Mouse (Mus musculus): Measurements from ENCODE around the gene Smg1. TPM values are rescaled to one million over a fixed set of nuclear protein-coding genes. Genes with fewer than 3 reads are reported as not detected.
A peak's percentile ranks its signal among the peaks of the same experiment; 100 is the strongest.

The Smg1 gene
- polyA plus RNA-seq (2015; fragmentation: Nextera tagmentation; extraction: Ambion mirVana): 6.7 and 7.9 TPM in 2 replicates

GRCm38 (mm10) chr7:118243453-118244385 is at the start of gene Smg1:
Smg1 (minus strand) TSS chr7:118243670.
- WGBS: 1% methylated on average over 67 of the region's 79 CpGs
- no peaks in the 10 kb centered on the region; the same call in 1 of the 2 replicates for H3K4me1 ChIP-seq (replicated peaks; ENCODE audit: control insufficient read depth, insufficient read depth, low read length)
- H3K9ac ChIP-seq (ENCODE audit: low read depth, low read length): peak within 1 kb of the TSS; percentile 89

GRCm38 (mm10) chr7:118283186-118283585 is 39.7 kb upstream of the Smg1 start:
- ATAC-seq: no peak
- no peak overlapping the region for H3K4me2 ChIP-seq (replicated peaks; ENCODE audit: low read depth)
- no peak for TF ChIP-seq CTCF (IDR thresholded peaks at IDR 0.05; ENCODE audit: low read depth)
- no peak overlapping the region for H3K27ac ChIP-seq (ENCODE audit: low read depth, low read length)
- no peak overlapping the region for H3K9ac ChIP-seq (ENCODE audit: low read depth, low read length)
- 0 out of 2 replicates have a peak, but pooled peaks cover 4% of the 10 kb centered on the region for H3K9me3 ChIP-seq (ENCODE audit: control insufficient read depth)
- no peaks in the 10 kb centered on the region for H3K4me1 ChIP-seq (replicated peaks; ENCODE audit: control insufficient read depth, insufficient read depth, low read length)
- no peak overlapping the region for H3K4me3 ChIP-seq (ENCODE audit: low read depth, low read length)
- H3K27me3 ChIP-seq (replicated peaks; ENCODE audit: control insufficient read depth, insufficient read depth, low read length): no peaks in the 10 kb centered on the region
- H3K36me3 ChIP-seq (ENCODE audit: control insufficient read depth, insufficient read depth): no peaks in the 10 kb centered on the region
- whole genome bisulfite sequencing: 75% methylated on average over 2 of the region's 2 CpGs

More at GRCm38 (mm10) chr7:118243453-118244385, at the start of gene Smg1:
- Histone ChIP-seq H3K4me2 (replicated peaks; ENCODE audit: low read depth) (peak within 1 kb of the TSS; percentile 73), H3K27ac (ENCODE audit: low read depth, low read length) (peak within 1 kb of the TSS; percentile 99), H3K36me3 (ENCODE audit: control insufficient read depth, insufficient read depth) (no peaks in the 10 kb centered on the region), H3K4me3 (ENCODE audit: low read depth, low read length) (peak within 1 kb of the TSS; percentile 86), H3K27me3 (replicated peaks; ENCODE audit: control insufficient read depth, insufficient read depth, low read length) (no peaks in the 10 kb centered on the region), H3K9me3 (ENCODE audit: control insufficient read depth) (no peaks in the 10 kb centered on the region)
- no peak for TF ChIP-seq CTCF (IDR thresholded peaks at IDR 0.05; ENCODE audit: low read depth)
- ATAC-seq: peak; percentile 93

GRCm38 (mm10) chr7:118282543-118282942 is 39.1 kb upstream of the Smg1 start:
- no peak for ATAC-seq
- Histone ChIP-seq H3K9ac (ENCODE audit: low read depth, low read length) (no peak overlapping the region), H3K4me2 (replicated peaks; ENCODE audit: low read depth) (no peak overlapping the region), H3K27me3 (replicated peaks; ENCODE audit: control insufficient read depth, insufficient read depth, low read length) (no peaks in the 10 kb centered on the region), H3K4me1 (replicated peaks; ENCODE audit: control insufficient read depth, insufficient read depth, low read length) (no peaks in the 10 kb centered on the region), H3K4me3 (ENCODE audit: low read depth, low read length) (no peak overlapping the region), H3K9me3 (ENCODE audit: control insufficient read depth) (0 out of 2 replicates have a peak, but pooled peaks cover 4% of the 10 kb centered on the region), H3K27ac (ENCODE audit: low read depth, low read length) (no peak overlapping the region), H3K36me3 (ENCODE audit: control insufficient read depth, insufficient read depth) (no peaks in the 10 kb centered on the region)
- no peak for TF ChIP-seq CTCF (IDR thresholded peaks at IDR 0.05; ENCODE audit: low read depth)
- 49% methylated on average over 9 of the region's 9 CpGs for WGBS

- 62% methylated on average over 3 of the region's 3 CpGs for WGBS
- Histone ChIP-seq H3K4me3 (ENCODE audit: low read depth, low read length) (no peak overlapping the region), H3K9ac (ENCODE audit: low read depth, low read length) (no peak overlapping the region), H3K4me1 (replicated peaks; ENCODE audit: control insufficient read depth, insufficient read depth, low read length) (0 out of 2 replicates have a peak, but pooled peaks cover 4% of the 10 kb centered on the region), H3K36me3 (ENCODE audit: control insufficient read depth, insufficient read depth) (no peaks in the 10 kb centered on the region), H3K4me2 (replicated peaks; ENCODE audit: low read depth) (no peak overlapping the region), H3K27me3 (replicated peaks; ENCODE audit: control insufficient read depth, insufficient read depth, low read length) (no peaks in the 10 kb centered on the region), H3K27ac (ENCODE audit: low read depth, low read length) (no peak overlapping the region), H3K9me3 (ENCODE audit: control insufficient read depth) (no peaks in the 10 kb centered on the region)
- ATAC-seq: no peak
- TF ChIP-seq CTCF (IDR thresholded peaks at IDR 0.05; ENCODE audit: low read depth): no peak
Observed at GRCm38 (mm10) chr7:118279521-118279920, 36.1 kb upstream of the Smg1 start.

- Histone ChIP-seq H3K36me3 (ENCODE audit: control insufficient read depth, insufficient read depth) (no peaks in the 10 kb centered on the region), H3K4me3 (ENCODE audit: low read depth, low read length) (peak overlapping the region; percentile 6; the same call in 1 of the 2 replicates), H3K27me3 (replicated peaks; ENCODE audit: control insufficient read depth, insufficient read depth, low read length) (no peaks in the 10 kb centered on the region), H3K9ac (ENCODE audit: low read depth, low read length) (no peak overlapping the region), H3K4me2 (replicated peaks; ENCODE audit: low read depth) (peak overlapping the region; percentile 54), H3K27ac (ENCODE audit: low read depth, low read length) (peak overlapping the region; percentile 65), H3K4me1 (replicated peaks; ENCODE audit: control insufficient read depth, insufficient read depth, low read length) (0 out of 2 replicates have a peak, but pooled peaks cover 4% of the 10 kb centered on the region), H3K9me3 (ENCODE audit: control insufficient read depth) (no peaks in the 10 kb centered on the region)
- peak; percentile 77 for ATAC-seq
- WGBS: 29% methylated on average over 11 of the region's 11 CpGs
- no peak for TF ChIP-seq CTCF (IDR thresholded peaks at IDR 0.05; ENCODE audit: low read depth)
Observed at GRCm38 (mm10) chr7:118277335-118277910, 34.0 kb upstream of the Smg1 start.

- no peaks in the 10 kb centered on the region for H3K27me3 ChIP-seq (replicated peaks; ENCODE audit: control insufficient read depth, insufficient read depth, low read length)
- 0 out of 2 replicates have a peak, but pooled peaks cover 4% of the 10 kb centered on the region for H3K4me1 ChIP-seq (replicated peaks; ENCODE audit: control insufficient read depth, insufficient read depth, low read length)
- TF ChIP-seq CTCF (IDR thresholded peaks at IDR 0.05; ENCODE audit: low read depth): no peak
- no peak overlapping the region for H3K9ac ChIP-seq (ENCODE audit: low read depth, low read length)
- peak; percentile 75 for ATAC-seq
- H3K9me3 ChIP-seq (ENCODE audit: control insufficient read depth): no peaks in the 10 kb centered on the region
- no peaks in the 10 kb centered on the region for H3K36me3 ChIP-seq (ENCODE audit: control insufficient read depth, insufficient read depth)
- no peak overlapping the region for H3K4me3 ChIP-seq (ENCODE audit: low read depth, low read length)
- peak overlapping the region; percentile 54 for H3K4me2 ChIP-seq (replicated peaks; ENCODE audit: low read depth)
- 51% methylated on average over 15 of the region's 15 CpGs for WGBS
- peak overlapping the region; percentile 65 for H3K27ac ChIP-seq (ENCODE audit: low read depth, low read length)
Observed at GRCm38 (mm10) chr7:118276684-118277334, 33.3 kb upstream of the Smg1 start.

Data from intestine, postnatal 0 days (tissue).